Mouse (Mus musculus): ENCODE results near the gene Pbx2. TPM values are rescaled to one million over a fixed set of nuclear protein-coding genes. Genes with fewer than 3 reads are reported as not detected.

Pbx2 gene
- polyA plus RNA-seq, 1 experiment = 67.0 TPM

- DNase-seq (ENCODE audit: extremely low spot score in 1 of 2, low spot score in 1 of 2) = no peak
These were observed 13.0 kb upstream of the Pbx2 start for GRCm38 (mm10) chr17:34578070-34578469.

GRCm38 (mm10) chr17:34582528-34582927 is 8.5 kb upstream of the Pbx2 start:
- DNase-seq (ENCODE audit: extremely low spot score in 1 of 2, low spot score in 1 of 2) = no peak

DNA sequence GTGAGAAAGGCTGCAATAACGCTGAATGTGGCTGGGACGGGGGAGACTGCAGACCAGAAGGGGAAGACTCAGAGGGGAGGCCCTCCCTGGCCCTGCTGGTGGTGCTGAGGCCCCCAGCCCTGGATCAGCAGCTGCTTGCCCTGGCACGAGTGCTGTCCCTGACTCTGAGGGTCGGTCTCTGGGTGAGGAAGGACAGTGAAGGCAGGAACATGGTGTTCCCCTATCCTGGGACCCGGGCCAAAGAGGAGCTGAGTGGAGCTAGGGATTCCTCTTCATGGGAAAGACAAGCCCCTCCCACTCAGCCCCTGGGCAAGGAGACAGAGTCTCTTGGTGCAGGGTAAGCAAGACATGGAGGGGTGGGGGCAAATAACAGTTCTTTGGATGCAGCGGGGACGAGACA is 7.7 kb upstream of the Pbx2 start:
- no peak for DNase-seq (ENCODE audit: extremely low spot score in 1 of 2, low spot score in 1 of 2)

DNA sequence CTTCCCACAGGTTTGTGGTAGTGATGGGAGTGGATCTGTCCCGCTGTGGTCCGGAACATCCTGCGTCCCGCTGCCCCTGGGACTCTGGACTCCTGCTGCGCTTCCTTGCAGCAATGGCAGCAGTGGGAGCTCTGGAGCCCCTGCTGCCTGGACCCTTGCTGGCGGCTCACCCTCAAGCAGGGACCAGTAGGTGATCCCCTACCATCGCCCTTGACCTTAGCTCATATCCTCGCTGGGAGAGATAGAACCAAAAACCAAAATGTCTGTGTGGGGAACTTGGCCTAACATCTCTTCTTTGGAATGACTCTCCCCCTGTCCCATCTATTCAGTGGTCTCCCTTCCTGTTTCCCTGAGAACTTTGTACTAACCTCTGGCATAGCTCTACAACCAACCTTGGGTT is 7.2 kb upstream of the Pbx2 start:
- DNase-seq (ENCODE audit: extremely low spot score in 1 of 2, low spot score in 1 of 2) = no peak

- DNase-seq (ENCODE audit: extremely low spot score in 1 of 2, low spot score in 1 of 2) = no peak
These were observed 5.9 kb upstream of the Pbx2 start for GRCm38 (mm10) chr17:34585121-34585520.

DNA sequence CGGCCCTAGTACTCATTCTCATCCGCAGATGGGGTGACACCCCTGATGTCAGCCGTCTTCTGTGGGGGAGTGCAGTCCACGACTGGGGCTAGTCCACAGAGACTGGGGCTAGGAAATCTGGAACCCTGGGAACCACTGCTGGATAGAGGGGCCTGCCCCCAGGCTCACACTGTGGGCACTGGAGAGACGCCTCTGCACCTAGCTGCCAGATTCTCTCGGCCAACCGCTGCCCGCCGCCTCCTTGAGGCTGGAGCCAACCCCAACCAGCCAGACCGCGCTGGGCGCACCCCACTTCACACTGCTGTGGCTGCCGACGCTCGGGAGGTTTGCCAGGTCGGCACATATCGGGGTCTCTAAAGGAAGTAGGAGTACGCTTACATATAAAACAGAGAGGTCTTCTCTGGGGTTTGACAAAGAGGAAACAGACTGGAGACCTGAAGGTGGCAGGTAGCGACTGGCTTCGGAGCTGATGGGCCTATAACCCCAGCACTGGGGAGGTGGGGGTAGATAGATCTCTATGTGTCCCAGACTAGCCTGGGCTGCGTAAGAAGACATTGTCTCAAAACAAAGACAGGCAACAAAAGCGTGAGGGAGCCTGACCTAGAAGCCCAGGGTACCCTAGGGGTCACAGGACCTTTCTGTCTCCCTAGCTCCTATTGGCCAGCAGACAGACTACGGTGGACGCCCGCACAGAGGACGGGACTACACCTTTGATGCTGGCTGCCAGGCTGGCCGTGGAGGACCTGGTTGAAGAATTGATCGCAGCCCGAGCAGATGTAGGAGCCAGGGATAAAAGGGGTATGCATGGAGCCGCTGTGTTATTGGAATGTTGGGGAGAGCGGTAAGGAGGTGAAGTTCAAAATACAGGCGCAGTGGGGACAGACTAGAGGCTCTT is 4.9 kb upstream of the Pbx2 start:
- no peak for DNase-seq (ENCODE audit: extremely low spot score in 1 of 2, low spot score in 1 of 2)

DNA sequence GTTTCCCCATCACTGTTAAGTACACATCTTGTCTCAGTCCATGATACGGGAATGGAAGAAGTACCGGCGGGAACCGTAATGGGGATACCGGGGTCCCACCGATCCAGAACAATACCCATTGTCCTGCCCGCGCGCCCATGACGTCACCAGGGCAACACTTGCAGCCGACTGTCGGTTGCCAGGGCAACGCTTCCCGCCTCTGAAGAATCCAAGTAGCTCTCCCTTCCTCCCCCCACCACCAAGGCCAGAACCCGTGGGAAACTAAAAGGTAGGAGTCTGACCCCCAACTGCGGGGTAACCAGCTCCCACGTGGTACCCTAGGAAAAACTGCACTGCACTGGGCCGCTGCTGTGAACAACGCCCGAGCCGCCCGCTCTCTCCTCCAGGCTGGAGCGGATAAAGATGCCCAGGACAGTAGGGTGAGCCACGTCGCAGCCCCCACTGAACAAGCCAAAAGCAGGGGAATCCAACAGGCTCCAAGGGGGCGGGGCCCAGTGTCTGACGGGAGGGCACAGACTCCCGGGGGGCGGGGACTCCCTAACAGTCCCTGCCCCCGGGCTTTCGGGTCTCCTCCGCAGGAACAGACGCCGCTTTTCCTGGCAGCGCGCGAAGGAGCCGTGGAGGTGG is 4.2 kb upstream of the Pbx2 start:
- peak; percentile 83 to 91 for DNase-seq (ENCODE audit: extremely low spot score in 1 of 2, low spot score in 1 of 2)

GRCm38 (mm10) chr17:34587423-34587811 is 3.6 kb upstream of the Pbx2 start:
- DNase-seq (ENCODE audit: extremely low spot score in 1 of 2, low spot score in 1 of 2) = peak; percentile 94 to 98

GRCm38 (mm10) chr17:34587814-34588213 is 3.3 kb upstream of the Pbx2 start:
- no peak for DNase-seq (ENCODE audit: extremely low spot score in 1 of 2, low spot score in 1 of 2)

DNA sequence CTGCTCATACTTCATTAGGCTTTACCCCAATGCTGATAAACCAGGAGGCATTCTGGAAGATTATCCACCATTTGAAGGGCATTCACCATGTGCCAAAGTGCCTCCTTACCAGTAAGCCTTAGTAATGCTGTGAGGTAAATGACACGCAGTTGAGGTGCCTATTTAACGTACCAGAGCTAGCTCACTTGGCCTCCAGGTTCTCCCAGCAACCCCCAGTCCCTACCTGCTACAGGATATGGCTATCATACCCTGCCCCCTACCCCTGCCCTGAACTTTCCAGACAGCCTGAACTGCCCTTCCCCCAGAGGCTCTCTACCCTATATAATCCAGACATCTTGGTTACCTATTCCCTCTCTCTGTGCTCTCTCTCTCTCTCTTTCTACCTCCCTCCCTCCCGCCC is 2.3 kb upstream of the Pbx2 start:
- DNase-seq (ENCODE audit: extremely low spot score in 1 of 2, low spot score in 1 of 2) = no peak

DNA sequence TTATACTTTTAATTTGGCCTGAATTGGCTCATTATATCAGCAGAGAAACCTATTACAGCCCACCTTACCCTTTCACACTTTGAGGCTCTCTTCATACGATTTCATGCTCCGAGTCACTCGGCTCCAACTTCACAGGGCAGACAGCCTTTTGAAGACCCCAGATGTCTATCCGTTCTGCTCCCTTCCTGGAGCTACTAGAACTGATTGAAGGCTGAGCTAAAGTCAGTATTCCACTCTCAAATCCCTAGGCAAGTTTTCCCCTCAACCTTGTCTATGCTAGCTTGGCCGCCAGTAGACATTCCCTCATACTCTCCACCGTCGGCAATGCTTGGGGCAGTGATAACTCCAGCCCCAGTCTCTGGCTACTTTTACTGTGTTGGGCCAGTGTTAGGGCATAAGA is 1.9 kb upstream of the Pbx2 start:
- DNase-seq (ENCODE audit: extremely low spot score in 1 of 2, low spot score in 1 of 2) = no peak

- DNase-seq (ENCODE audit: extremely low spot score in 1 of 2, low spot score in 1 of 2) = no peak
These were observed 1.4 kb upstream of the Pbx2 start, which contains the start of gene Gpsm3 for GRCm38 (mm10) chr17:34589681-34590101. TSS of gene Gpsm3 (plus strand) at chr17:34589806.

GRCm38 (mm10) chr17:34590154-34590987 is 695 bp upstream of the Pbx2 start:
- no peak for DNase-seq (ENCODE audit: extremely low spot score in 1 of 2, low spot score in 1 of 2)

GRCm38 (mm10) chr17:34591994-34592375 is 919 bp downstream of the Pbx2 start:
- DNase-seq (ENCODE audit: extremely low spot score in 1 of 2, low spot score in 1 of 2) = peak in 1 of 2 experiments; percentile 79

GRCm38 (mm10) chr17:34592581-34593549 is 1.8 kb downstream of the Pbx2 start:
- DNase-seq (ENCODE audit: extremely low spot score in 1 of 2, low spot score in 1 of 2) = no peak

- DNase-seq (ENCODE audit: extremely low spot score in 1 of 2, low spot score in 1 of 2) = no peak
These were observed 2.9 kb downstream of the Pbx2 start for GRCm38 (mm10) chr17:34593752-34594525.

DNA sequence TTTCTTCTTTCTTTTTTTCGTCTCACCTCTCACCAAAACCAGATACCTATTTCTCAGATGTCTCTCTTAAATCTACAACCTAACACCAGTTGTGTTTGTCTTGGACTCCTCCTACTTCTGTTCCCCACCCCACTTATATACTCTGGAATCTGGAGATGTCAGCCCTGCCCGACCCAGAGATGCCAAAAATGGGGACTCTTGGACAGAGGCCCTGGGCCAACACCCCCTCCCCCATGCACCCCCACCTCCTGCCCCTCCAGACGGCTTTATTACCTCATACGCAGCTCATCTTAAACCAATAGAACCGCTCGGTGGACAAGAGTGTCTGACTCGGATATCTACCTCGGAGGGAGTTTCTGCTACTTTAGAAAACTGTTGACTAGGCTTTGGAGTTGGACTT is 5.0 kb downstream of the Pbx2 start:
- DNase-seq (ENCODE audit: extremely low spot score in 1 of 2, low spot score in 1 of 2) = no peak

- no peak for DNase-seq (ENCODE audit: extremely low spot score in 1 of 2, low spot score in 1 of 2)
These were observed 6.6 kb downstream of the Pbx2 start, which contains the start of gene Ager for GRCm38 (mm10) chr17:34597566-34598095. TSS of gene Ager (plus strand) at chr17:34597862.

DNA sequence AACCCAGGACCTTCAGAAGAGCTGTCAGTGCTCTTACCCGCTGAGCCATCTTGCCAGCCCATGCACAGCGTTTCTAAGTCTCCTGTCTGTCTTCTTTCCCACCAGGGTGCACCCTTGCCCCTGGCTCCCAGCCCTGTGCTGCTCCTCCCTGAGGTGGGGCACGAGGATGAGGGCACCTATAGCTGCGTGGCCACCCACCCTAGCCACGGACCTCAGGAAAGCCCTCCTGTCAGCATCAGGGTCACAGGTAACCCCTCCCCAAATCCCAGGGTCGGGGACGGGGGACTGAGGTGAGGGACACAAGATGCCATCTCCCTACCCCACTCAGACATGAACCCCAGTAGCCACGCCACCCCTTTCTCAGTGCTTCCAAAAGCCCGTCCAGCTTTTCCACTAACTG is 8.8 kb downstream of the Pbx2 start:
- DNase-seq (ENCODE audit: extremely low spot score in 1 of 2, low spot score in 1 of 2) = no peak

Measured in frontal cortex, adult 2 months (tissue).